Comparison of ENCODE assay signal across 8 mouse cellular contexts in the genomic region with DNA sequence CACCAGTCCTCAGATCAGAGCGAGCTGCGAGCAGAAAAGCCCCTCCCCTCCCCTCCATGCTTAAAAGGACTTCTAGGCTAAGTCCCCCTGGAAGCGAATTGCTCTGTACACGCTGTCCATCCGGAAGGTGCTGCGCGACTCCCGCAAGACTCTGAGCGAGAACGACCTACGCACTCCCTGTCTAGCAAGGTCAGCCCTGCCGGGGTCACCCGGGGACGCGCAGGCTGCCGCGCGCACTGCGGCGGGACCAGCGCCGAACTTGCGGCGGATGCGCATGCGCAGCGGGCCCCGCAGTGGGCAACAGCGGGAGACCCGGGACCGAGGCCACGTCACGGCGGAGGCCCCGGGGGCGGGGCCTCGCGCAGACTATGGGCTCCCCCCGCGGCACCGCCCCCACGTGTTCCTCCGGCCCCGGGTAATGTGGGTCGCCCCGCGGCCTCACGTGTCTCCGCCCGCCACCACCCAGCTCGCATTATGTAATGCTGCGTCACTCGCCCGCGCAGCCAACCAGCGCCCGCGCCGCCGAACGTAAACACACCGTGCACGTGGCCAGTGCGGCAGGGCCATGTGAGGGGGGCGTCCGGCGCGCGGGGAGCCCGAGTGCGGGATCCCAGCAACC. TPM values are rescaled to one million over a fixed set of nuclear protein-coding genes. Genes with fewer than 3 reads are reported as not detected.
DNase-seq lines count a peak whose midpoint lies in the region; ATAC-seq and TF ChIP-seq lines count a peak whose summit lies in the region.

No protein-coding gene starts in this region.

- ATAC-seq in hindbrain, postnatal 0 days, result peak; percentile 94
- peak; percentile 80 for ATAC-seq in megakaryocyte, adult 5-6 weeks (ENCODE audit: poor library complexity, severe bottlenecking)

- H3K36me3 ChIP-seq in hindbrain, postnatal 0 days (ENCODE audit: insufficient read depth, low read length), result no peaks in the 10 kb centered on the region

- no peaks in the 10 kb centered on the region for H3K27me3 ChIP-seq in hindbrain, postnatal 0 days (ENCODE audit: insufficient read depth, low read length)

- intact Hi-C loops in left cerebral cortex, adult 2 months (cut with DNase I), result loop anchor here (2.0 kb wide), 1 partner anchor 25 kb away; no protein-coding TSS in a partner anchor

- H3K4me1 ChIP-seq in hindbrain, postnatal 0 days (ENCODE audit: insufficient read depth, low read length), result no peaks in the 10 kb centered on the region

- peak overlapping the region; percentile 77 for H3K4me2 ChIP-seq in hindbrain, postnatal 0 days (ENCODE audit: low read depth, low read length)

- under 1% methylated on average over 67 of the region's 71 CpGs for WGBS in hindbrain, postnatal 0 days

- peak overlapping the region; percentile 95 for H3K27ac ChIP-seq in hindbrain, postnatal 0 days
- peak overlapping the region; percentile 100 for H3K27ac ChIP-seq in left cerebral cortex, adult 2 months

- peak overlapping the region; percentile 88 for H3K4me3 ChIP-seq in hindbrain, postnatal 0 days (ENCODE audit: low read length)
- peak overlapping the region; percentile 93 for H3K4me3 ChIP-seq in left cerebral cortex, adult 2 months

- peak overlapping the region; percentile 84 for H3K9ac ChIP-seq in hindbrain, postnatal 0 days (replicated peaks; ENCODE audit: low read length)

- no peak for TF ChIP-seq CTCF in hindbrain, postnatal 0 days (IDR thresholded peaks at IDR 0.05; ENCODE audit: low read depth)
- no peak for TF ChIP-seq CTCF in left cerebral cortex, adult 2 months (IDR thresholded peaks at IDR 0.05)

- no peaks in the 10 kb centered on the region for H3K9me3 ChIP-seq in hindbrain, postnatal 0 days (ENCODE audit: low read length)

- DNase-seq in T-cell, adult 2 months (ENCODE audit: low spot score), result peak; percentile 99
- peak; percentile 99 for DNase-seq in cerebellum, postnatal 36 days
- peak; percentile 99 for DNase-seq in gastrocnemius, adult 18-20 months (ENCODE audit: low spot score)
- peak; percentile 98 for DNase-seq in hindbrain, postnatal 0 days (ENCODE audit: low spot score)
- DNase-seq in left cerebral cortex, adult 2 months (ENCODE audit: extremely low spot score in 1 of 2, low spot score in 2 of 2), result peak; percentile 98
- peak; percentile 97 to 98 for DNase-seq in right cerebral cortex, adult 2 months (ENCODE audit: low spot score in 2 of 2)
- DNase-seq in urinary bladder, postnatal 14 days (ENCODE audit: low spot score), result peak; percentile 98

RNA-seq across cellular contexts. Expression of a gene that starts 0.7 kb away (rescaled TPM):
- 10 to 100 TPM; 60.7 to 61.4 TPM for total RNA-seq in gastrocnemius, adult 18-20 months (2021)
- 15.9 and 18.0 TPM in 2 replicates for total RNA-seq in hindbrain, postnatal 0 days (2014; rRNA removed)
- 8.7 and 9.5 TPM in 2 replicates for polyA plus RNA-seq in hindbrain, postnatal 0 days (2015; fragmentation: Nextera tagmentation; extraction: Ambion mirVana)
- 10 to 100 TPM; 74.2 to 97.1 TPM for total RNA-seq in left cerebral cortex, adult 2 months (2021)
- 3.9 and 6.6 TPM in 2 replicates for total RNA-seq in megakaryocyte, adult 5-6 weeks (2015)
- total RNA-seq in megakaryocyte, adult 5-6 weeks (2017), result 5.1 and 6.2 TPM in 2 replicates

RNA-seq across cellular contexts. Expression of a gene that starts 32.7 kb away (rescaled TPM):
- total RNA-seq in gastrocnemius, adult 18-20 months (2021), result 10 to 100 TPM; 35.7 to 38.0 TPM
- 20.5 and 27.1 TPM in 2 replicates for total RNA-seq in hindbrain, postnatal 0 days (2014; rRNA removed)
- 68.3 and 70.7 TPM in 2 replicates for polyA plus RNA-seq in hindbrain, postnatal 0 days (2015; fragmentation: Nextera tagmentation; extraction: Ambion mirVana)
- 100 to 1,000 TPM in 1 of 2 experiments, 10 to 100 TPM in 1; 97.0 to 107 TPM for total RNA-seq in left cerebral cortex, adult 2 months (2021)
- total RNA-seq in megakaryocyte, adult 5-6 weeks (2015), result 5.5 and 5.9 TPM in 2 replicates
- total RNA-seq in megakaryocyte, adult 5-6 weeks (2017), result 1.7 and 6.9 TPM in 2 replicates

RNA-seq across cellular contexts. Expression of a gene that starts 33.0 kb away (rescaled TPM):
- 100 to 1,000 TPM; 521 to 526 TPM for total RNA-seq in gastrocnemius, adult 18-20 months (2021)
- total RNA-seq in hindbrain, postnatal 0 days (2014; rRNA removed), result 407 and 452 TPM in 2 replicates
- 275 and 282 TPM in 2 replicates for polyA plus RNA-seq in hindbrain, postnatal 0 days (2015; fragmentation: Nextera tagmentation; extraction: Ambion mirVana)
- total RNA-seq in left cerebral cortex, adult 2 months (2021), result 100 to 1,000 TPM; 339 to 400 TPM
- 1,377 and 1,389 TPM in 2 replicates for total RNA-seq in megakaryocyte, adult 5-6 weeks (2015)
- total RNA-seq in megakaryocyte, adult 5-6 weeks (2017), result 1,172 and 1,341 TPM in 2 replicates

Comparison
In these comparisons a context has a peak if more than half of its experiments do, and no peak if none do; other contexts are left out.
1. Peak in every context shown above with its lines: DNase-seq, ATAC-seq, H3K4me3 ChIP-seq and H3K27ac ChIP-seq.